Mouse (Mus musculus): ENCODE data around the gene Stx19.

DNA sequence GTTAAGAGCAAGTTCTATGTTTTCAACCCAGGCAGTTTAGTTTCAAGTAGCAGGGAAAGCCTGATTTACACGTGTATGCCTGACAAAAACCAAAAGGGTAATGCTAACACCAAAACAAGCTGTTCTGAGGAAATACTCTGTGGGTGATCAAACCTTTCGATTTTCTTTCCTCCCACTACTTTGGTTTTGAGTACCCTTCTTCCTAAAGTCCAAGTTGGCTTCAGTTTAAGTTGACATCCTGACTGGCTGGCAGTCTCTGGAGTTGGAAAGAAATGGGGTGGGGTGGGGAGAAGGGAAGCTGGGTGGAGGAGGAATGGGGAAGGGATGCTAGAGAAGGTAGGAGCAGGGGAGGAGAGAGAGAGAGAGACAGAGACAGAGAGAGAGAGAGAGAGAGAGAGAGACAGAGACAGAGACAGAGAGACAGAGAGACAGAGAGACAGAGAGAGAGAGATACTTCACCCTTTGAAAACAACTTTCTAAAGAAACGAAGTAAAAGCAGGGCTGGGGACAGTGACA, 39.2 kb downstream of the Stx19 start:
- no peak for TF ChIP-seq CTCF (IDR thresholded peaks at IDR 0.05; ENCODE audit: low read depth, low read length)
- TF ChIP-seq POLR2A (IDR thresholded peaks at IDR 0.05; ENCODE audit: extremely low read depth, insufficient read depth, low read length): no peak

Measured in liver, adult 2 months (tissue).